Mouse (Mus musculus): ENCODE measurements at regions not wholly inside any gene's neighbourhood (a gene's known extent, or its start where the extent isn't known, plus 50 kb on each side); places are given as distances from the start of the nearest gene placed in this dataset.

- no peak for TF ChIP-seq CTCF (IDR thresholded peaks at IDR 0.05; ENCODE audit: borderline replicate concordance, control insufficient read depth, extremely low read depth, insufficient read depth, low read length, poor library complexity)
- no peak for TF ChIP-seq POLR2A (IDR thresholded peaks at IDR 0.05; ENCODE audit: control insufficient read depth, extremely low read depth, insufficient read depth, low read length, poor library complexity)
Measured at GRCm38 (mm10) chr10:66864161-66864862, 231.6 kb upstream of the Jmjd1c start.
